Mouse (Mus musculus) MEL (cell line): ENCODE measurements at regions not wholly inside any gene's neighbourhood (a gene's known extent, or its start where the extent isn't known, plus 50 kb on each side); places are given as distances from the start of the nearest gene placed in this dataset.

Source experiments
- DNase-seq: peaks from one replicate; pipeline ENCODE4 v3.0.0; 2011; ENCODE audit warnings: low read depth, low spot score
- H3K27ac ChIP-seq: 2 replicates; pipeline ENCODE4 v1.5.1; 2012; ENCODE audit warnings: low read depth, mild to moderate bottlenecking, control low read depth, low read length, moderate library complexity; ENCODE audit not compliant: control insufficient read depth
- H3K27me3 ChIP-seq, 2 experiments: fragments of 150-350 bp in 1 of 2; sonication (generic) in 1 of 2; 2 replicates each; pipeline ENCODE4 v1.6.1; 2012; ENCODE audit warnings: low read length in 2 of 2, mild to moderate bottlenecking in 2 of 2, improper control_type of control experiment in 1 of 2, moderate library complexity in 1 of 2; ENCODE audit not compliant: insufficient read depth in 2 of 2, control insufficient read depth in 1 of 2
- H3K36me3 ChIP-seq, 2 experiments: 2 replicates each; pipeline ENCODE4 v1.6.1; 2012 to 2014; ENCODE audit warnings: low read length in 2 of 2, improper control_type of control experiment in 1 of 2, inconsistent platforms in 1 of 2, mild to moderate bottlenecking in 1 of 2; ENCODE audit not compliant: insufficient read depth in 2 of 2, control insufficient read depth in 1 of 2
- H3K4me1 ChIP-seq, 2 experiments: fragments of 150-350 bp in 1 of 2; sonication (generic) in 1 of 2; 2 replicates each; pipeline ENCODE4 v1.6.1; 2012; ENCODE audit warnings: low read length in 2 of 2, improper control_type of control experiment in 1 of 2, mild to moderate bottlenecking in 1 of 2; ENCODE audit not compliant: insufficient read depth in 2 of 2, control insufficient read depth in 1 of 2
- H3K4me3 ChIP-seq, 2 experiments: fragments of 150-350 bp in 1 of 2; sonication (generic) in 1 of 2; 2 replicates each; pipeline ENCODE4 v1.5.1; 2012; ENCODE audit warnings: low read depth in 2 of 2, low read length in 2 of 2, mild to moderate bottlenecking in 2 of 2, moderate library complexity in 2 of 2, control low read depth in 1 of 2, improper control_type of control experiment in 1 of 2; ENCODE audit not compliant: control insufficient read depth in 1 of 2, insufficient read depth in 1 of 2
- H3K79me2 ChIP-seq: 2 replicates; pipeline ENCODE4 v1.6.1; 2012; ENCODE audit warnings: mild to moderate bottlenecking, low read length, moderate library complexity; ENCODE audit not compliant: control insufficient read depth, poor library complexity, insufficient read depth
- H3K9ac ChIP-seq: 2 replicates; pipeline ENCODE4 v1.6.1; 2012; ENCODE audit warnings: low read depth, mild to moderate bottlenecking, control low read depth, low read length, moderate library complexity; ENCODE audit not compliant: control insufficient read depth, poor library complexity, severe bottlenecking
- H3K9me3 ChIP-seq: fragments of 150-350 bp; sonication (generic); replicated peaks from 2 replicates; pipeline ENCODE4 v1.6.1; 2012; ENCODE audit warnings: mild to moderate bottlenecking, low read length, improper control_type of control experiment, moderate library complexity; ENCODE audit not compliant: insufficient read depth
- BHLHE40 ChIP-seq: IDR thresholded peaks from 2 replicates; pipeline ENCODE4 v1.6.1; 2012; ENCODE audit warnings: low read depth, mild to moderate bottlenecking, inconsistent platforms, low read length, improper control_type of control experiment, borderline replicate concordance
- CTCF ChIP-seq, 3 experiments: IDR thresholded peaks in 2 of 3; conservative IDR thresholded peaks in 1 of 3; 2 replicates each; pipeline ENCODE4 v1.5.1; 2011 to 2012; ENCODE audit warnings: low read length in 3 of 3, low read depth in 2 of 3, mild to moderate bottlenecking in 2 of 3, improper control_type of control experiment in 1 of 3, inconsistent platforms in 1 of 3, mixed read lengths in 1 of 3, moderate library complexity in 1 of 3; ENCODE audit not compliant: control insufficient read depth in 1 of 3, insufficient read depth in 1 of 3, poor library complexity in 1 of 3, severe bottlenecking in 1 of 3
- E2F4 ChIP-seq: IDR thresholded peaks from 2 replicates; pipeline ENCODE4 v1.6.1; 2011; ENCODE audit warnings: low read depth, low read length, improper control_type of control experiment, borderline replicate concordance
- EP300 ChIP-seq, 2 experiments: IDR thresholded peaks; 2 replicates each; pipeline ENCODE4 v1.6.1; 2011; ENCODE audit warnings: improper control_type of control experiment in 2 of 2, low read length in 2 of 2, low read depth in 1 of 2, mild to moderate bottlenecking in 1 of 2
- ETS1 ChIP-seq: IDR thresholded peaks from 2 replicates; pipeline ENCODE4 v1.6.1; 2012; ENCODE audit warnings: low read depth, mild to moderate bottlenecking, inconsistent platforms, low read length, improper control_type of control experiment, moderate library complexity
- GABPA ChIP-seq: IDR thresholded peaks from 2 replicates; pipeline ENCODE4 v1.6.1; 2012; ENCODE audit warnings: low read depth, mild to moderate bottlenecking, inconsistent platforms, low read length, improper control_type of control experiment, moderate library complexity
- JUND ChIP-seq: IDR thresholded peaks from 2 replicates; pipeline ENCODE4 v1.6.1; 2011; ENCODE audit warnings: low read depth, mild to moderate bottlenecking, improper control_type of control experiment, low read length
- KAT2A ChIP-seq: conservative IDR thresholded peaks from 2 replicates; pipeline ENCODE4 v1.6.1; 2012; ENCODE audit warnings: low read depth, low read length, improper control_type of control experiment, inconsistent platforms
- MAFK ChIP-seq: IDR thresholded peaks from 2 replicates; pipeline ENCODE4 v1.6.1; 2011; ENCODE audit warnings: low read depth, mild to moderate bottlenecking, low read length, improper control_type of control experiment, borderline replicate concordance
- MAX ChIP-seq: IDR thresholded peaks from 2 replicates; pipeline ENCODE4 v1.6.1; 2011; ENCODE audit warnings: low read length, improper control_type of control experiment
- MAZ ChIP-seq: IDR thresholded peaks from 2 replicates; pipeline ENCODE4 v1.6.1; 2012; ENCODE audit warnings: low read depth, mild to moderate bottlenecking, inconsistent platforms, low read length, improper control_type of control experiment
- MEF2A ChIP-seq: IDR thresholded peaks from 2 replicates; pipeline ENCODE4 v1.6.1; 2014; ENCODE audit warnings: low read depth, mild to moderate bottlenecking, inconsistent platforms, low read length, improper control_type of control experiment; ENCODE audit not compliant: poor library complexity, insufficient replicate concordance, severe bottlenecking; ENCODE audit errors: extremely low read depth
- MYC ChIP-seq: IDR thresholded peaks from 2 replicates; pipeline ENCODE4 v1.6.1; 2011; ENCODE audit warnings: low read depth, mild to moderate bottlenecking, low read length, improper control_type of control experiment, moderate library complexity
- NELFE ChIP-seq: IDR thresholded peaks from 2 replicates; pipeline ENCODE4 v1.6.1; 2011; ENCODE audit warnings: low read depth, low read length, improper control_type of control experiment
- NRF1 ChIP-seq: IDR thresholded peaks from 2 replicates; pipeline ENCODE4 v1.6.1; 2014; ENCODE audit warnings: low read depth, mild to moderate bottlenecking, inconsistent platforms, low read length, improper control_type of control experiment, moderate library complexity; ENCODE audit not compliant: poor library complexity, insufficient read depth, severe bottlenecking
- POLR2A ChIP-seq, 2 experiments: IDR thresholded peaks; 2 replicates each; pipeline ENCODE4 v1.6.1; 2011 to 2012; ENCODE audit warnings: low read length in 2 of 2, mild to moderate bottlenecking in 2 of 2, control low read depth in 1 of 2, improper control_type of control experiment in 1 of 2, low read depth in 1 of 2, moderate library complexity in 1 of 2; ENCODE audit not compliant: control insufficient read depth in 1 of 2, insufficient read depth in 1 of 2, poor library complexity in 1 of 2
- POLR2AphosphoS2 ChIP-seq: IDR thresholded peaks from 2 replicates; pipeline ENCODE4 v1.6.1; 2011; ENCODE audit warnings: low read length, improper control_type of control experiment
- POLR2AphosphoS5 ChIP-seq: IDR thresholded peaks from 2 replicates; pipeline ENCODE4 v1.6.1; 2012; ENCODE audit warnings: low read depth, borderline replicate concordance, mild to moderate bottlenecking, inconsistent platforms, low read length, moderate library complexity, mixed read lengths
- RAD21 ChIP-seq: IDR thresholded peaks from 2 replicates; pipeline ENCODE4 v1.6.1; 2011; ENCODE audit warnings: mild to moderate bottlenecking, low read depth, low read length, improper control_type of control experiment
- SIN3A ChIP-seq: IDR thresholded peaks from 2 replicates; pipeline ENCODE4 v1.6.1; 2012; ENCODE audit warnings: low read length, improper control_type of control experiment, inconsistent platforms
- TAL1 ChIP-seq: IDR thresholded peaks from 2 replicates; pipeline ENCODE4 v1.6.1; 2012; ENCODE audit warnings: mild to moderate bottlenecking, inconsistent platforms, low read length, moderate library complexity, mixed read lengths
- TBP ChIP-seq: IDR thresholded peaks from 2 replicates; pipeline ENCODE4 v1.8.0; 2011; ENCODE audit warnings: low read depth, low read length, improper control_type of control experiment
- TCF12 ChIP-seq: IDR thresholded peaks from 2 replicates; pipeline ENCODE4 v1.6.1; 2014; ENCODE audit warnings: low read depth, mild to moderate bottlenecking, inconsistent platforms, low read length, improper control_type of control experiment, moderate library complexity
- USF1 ChIP-seq: IDR thresholded peaks from 2 replicates; pipeline ENCODE4 v1.6.1; 2014; ENCODE audit warnings: low read depth, mild to moderate bottlenecking, inconsistent platforms, low read length, improper control_type of control experiment, moderate library complexity
- USF2 ChIP-seq, 2 experiments: IDR thresholded peaks; 2 replicates each; pipeline ENCODE4 v1.6.1; 2011 to 2012; ENCODE audit warnings: improper control_type of control experiment in 2 of 2, low read length in 2 of 2, borderline replicate concordance in 1 of 2, inconsistent platforms in 1 of 2, low read depth in 1 of 2, mild to moderate bottlenecking in 1 of 2; ENCODE audit not compliant: insufficient read depth in 1 of 2
- ZC3H11A ChIP-seq: IDR thresholded peaks from 2 replicates; pipeline ENCODE4 v1.6.1; 2012; ENCODE audit warnings: low read depth, mild to moderate bottlenecking, inconsistent platforms, low read length, improper control_type of control experiment
- ZKSCAN1 ChIP-seq: IDR thresholded peaks from 2 replicates; pipeline ENCODE4 v1.6.1; 2012; ENCODE audit warnings: low read depth, mild to moderate bottlenecking, inconsistent platforms, low read length, improper control_type of control experiment, moderate library complexity
- ZMIZ1 ChIP-seq: IDR thresholded peaks from 2 replicates; pipeline ENCODE4 v1.6.1; 2012; ENCODE audit warnings: low read depth, mild to moderate bottlenecking, inconsistent platforms, low read length, improper control_type of control experiment, moderate library complexity
- ZNF384 ChIP-seq: IDR thresholded peaks from 2 replicates; pipeline ENCODE4 v1.6.1; 2012; ENCODE audit warnings: low read depth, mild to moderate bottlenecking, inconsistent platforms, low read length, improper control_type of control experiment

- peaks cover 8 to 24% of the 10 kb centered on the region in 2 experiments for H3K4me1 ChIP-seq
These were observed 86.3 kb downstream of the Rgs2 start for GRCm38 (mm10) chr1:143917623-143918022.

DNA sequence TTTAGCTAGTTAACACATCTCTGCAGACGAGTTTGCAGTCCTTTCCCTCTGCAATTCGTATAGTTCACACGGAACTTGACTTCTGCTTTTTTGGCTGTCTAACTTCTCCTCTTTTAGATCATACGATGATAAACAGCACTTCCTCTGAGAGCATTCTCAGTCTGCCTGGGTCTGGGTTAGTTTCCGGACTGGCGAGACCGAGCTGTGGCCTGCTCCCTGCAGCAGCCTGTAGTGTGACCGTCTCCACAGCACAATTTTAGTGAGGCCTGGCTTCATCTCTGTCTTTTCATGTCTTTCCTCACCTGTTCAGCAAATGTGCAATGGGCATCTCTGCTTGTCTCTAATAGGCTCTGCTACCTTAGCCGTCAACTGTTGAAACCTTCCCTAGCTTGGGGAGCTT is 87.4 kb downstream of the Rgs2 start:
- Histone ChIP-seq H3K4me3 (peak overlapping the region; percentile 31 to 52), H3K36me3 (peaks cover 0 to 16% of the 10 kb centered on the region in 2 experiments; a peak in 2 of 4 replicates), H3K9me3 (no peaks in the 10 kb centered on the region), H3K27me3 (no peaks in the 10 kb centered on the region), H3K4me1 (peaks cover 8 to 24% of the 10 kb centered on the region in 2 experiments), H3K27ac (peak overlapping the region; percentile 95), H3K9ac (peak overlapping the region; percentile 69), H3K79me2 (no peaks in the 10 kb centered on the region)
- peak; percentile 92 for DNase-seq
- TF ChIP-seq ZKSCAN1 (no peak), ZNF384 (0 out of 2 replicates have a peak, but pooled peaks have one; percentile 19), ZMIZ1 (0 out of 2 replicates have a peak, but pooled peaks have one; percentile 36), CTCF (IDR thresholded peaks at IDR 0.05 in 2 of 3, conservative IDR thresholded peaks at IDR 0.05 in 1 of 3; ENCODE audit: control insufficient read depth in 1 of 3, insufficient read depth in 1 of 3, low read depth in 2 of 3, low read length in 3 of 3, poor library complexity in 1 of 3, severe bottlenecking in 1 of 3) (no peak), TBP (peak; percentile 60), USF2 (IDR thresholded peaks at IDR 0.05; ENCODE audit: borderline replicate concordance in 1 of 2, insufficient read depth in 1 of 2, low read depth in 1 of 2, low read length in 2 of 2) (no peak), ETS1 (peak; percentile 84), NRF1 (no peak), E2F4 (no peak), POLR2AphosphoS2 (no peak), MYC (0 out of 2 replicates have a peak, but pooled peaks have one; percentile 29), MAFK (no peak), KAT2A (no peak), MAZ (peak; percentile 55; the same call in 1 of the 2 replicates), RAD21 (no peak), TCF12 (peak; percentile 53; the same call in 1 of the 2 replicates), TAL1 (no peak), USF1 (no peak), EP300 (IDR thresholded peaks at IDR 0.05; ENCODE audit: low read depth in 1 of 2, low read length in 2 of 2) (peak; percentile 55 to 94), JUND (peak; percentile 52; the same call in 1 of the 2 replicates), MEF2A (no peak), POLR2A (IDR thresholded peaks at IDR 0.05; ENCODE audit: control insufficient read depth in 1 of 2, insufficient read depth in 1 of 2, low read depth in 1 of 2, low read length in 2 of 2, poor library complexity in 1 of 2) (peak in 1 of 2 experiments; percentile 58; a peak in 2 of 4 replicates), NELFE (peak; percentile 38; the same call in 1 of the 2 replicates), ZC3H11A (no peak), POLR2AphosphoS5 (no peak), SIN3A (peak; percentile 52), GABPA (no peak), MAX (peak; percentile 42; the same call in 1 of the 2 replicates)

More at GRCm38 (mm10) chr1:143917623-143918022, 86.3 kb downstream of the Rgs2 start:
- Histone ChIP-seq H3K9me3 (no peaks in the 10 kb centered on the region), H3K27ac (peak overlapping the region; percentile 95), H3K79me2 (no peaks in the 10 kb centered on the region), H3K36me3 (peaks cover 0 to 16% of the 10 kb centered on the region in 2 experiments; a peak in 2 of 4 replicates), H3K4me3 (no peak overlapping the region), H3K27me3 (no peaks in the 10 kb centered on the region), H3K9ac (peak overlapping the region; percentile 69; the same call in 1 of the 2 replicates)
- peak; percentile 52 for DNase-seq
- TF ChIP-seq MYC (no peak), MAX (peak; percentile 83), RAD21 (no peak), BHLHE40 (0 out of 2 replicates have a peak, but pooled peaks have one; percentile 39), USF2 (IDR thresholded peaks at IDR 0.05; ENCODE audit: borderline replicate concordance in 1 of 2, insufficient read depth in 1 of 2, low read depth in 1 of 2, low read length in 2 of 2) (peak in 1 of 2 experiments; percentile 75; a peak in 2 of 4 replicates), USF1 (peak; percentile 95)
